Mouse (Mus musculus) spleen, postnatal 4 days (tissue): ENCODE measurements around the gene Myb.

ENCODE experiments used
- DNase-seq, 2 experiments: peaks; one replicate each; pipeline ENCODE4 v3.0.0; 2022; ENCODE audit warnings: low spot score in 2 of 2

The Myb gene

GRCm38 (mm10) chr10:21083391-21083918 lies 77.3 kb downstream of the Myb start:
- no peak for DNase-seq

GRCm38 (mm10) chr10:21082447-21082846 lies 78.3 kb downstream of the Myb start:
- no peak for DNase-seq

- DNase-seq = peak; percentile 53 to 76
Measured at GRCm38 (mm10) chr10:21077151-21077719, 83.5 kb downstream of the Myb start.

DNA sequence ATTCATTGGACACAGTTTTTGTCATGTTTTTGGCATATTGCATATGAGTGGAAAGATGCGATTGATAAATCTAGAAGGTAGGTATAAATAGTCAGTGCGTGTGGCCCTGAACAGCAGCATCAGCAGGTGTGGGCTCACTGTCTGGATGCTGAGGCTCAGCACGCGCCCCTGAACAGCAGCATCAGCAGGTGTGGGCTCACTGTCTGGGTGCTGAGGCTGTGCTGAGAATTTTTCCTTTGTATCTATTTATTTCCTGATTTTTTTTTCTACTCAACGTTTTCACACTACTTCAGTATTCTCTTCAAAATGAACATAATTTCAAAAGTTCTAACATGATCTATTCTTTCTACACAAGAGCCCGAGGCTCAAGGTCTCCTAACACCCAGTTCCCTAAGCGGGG lies 84.1 kb downstream of the Myb start:
- DNase-seq = no peak

- no peak for DNase-seq
Measured at GRCm38 (mm10) chr10:21076137-21076536, 84.6 kb downstream of the Myb start.
